Mouse (Mus musculus) frontal cortex, postnatal 36 days (tissue): ENCODE results near the gene Homer2.

ENCODE experiments used
- DNase-seq, 2 experiments: peaks; one replicate each; pipeline ENCODE4 v3.0.0; 2022; ENCODE audit warnings: low spot score in 2 of 2

The Homer2 gene

DNA sequence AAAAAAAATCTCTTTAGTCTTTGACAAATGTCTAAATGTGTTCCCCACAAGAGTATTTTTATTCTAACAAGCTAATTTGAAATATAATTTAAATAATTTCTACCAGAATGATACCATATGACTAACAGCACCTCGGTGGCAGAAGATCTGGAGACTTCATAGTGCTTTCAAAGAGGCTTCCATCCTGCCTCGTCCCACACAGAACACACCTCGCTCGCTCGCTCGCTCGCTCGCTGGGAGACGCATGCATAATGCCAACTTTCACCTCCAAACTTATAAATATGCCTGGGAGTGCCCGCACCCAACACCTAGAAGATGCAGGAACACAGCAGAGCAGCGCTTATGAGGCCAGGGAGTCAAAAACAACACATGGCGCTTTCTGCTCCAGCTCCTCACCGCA, 9.0 kb downstream of the Homer2 start:
- DNase-seq = no peak

DNA sequence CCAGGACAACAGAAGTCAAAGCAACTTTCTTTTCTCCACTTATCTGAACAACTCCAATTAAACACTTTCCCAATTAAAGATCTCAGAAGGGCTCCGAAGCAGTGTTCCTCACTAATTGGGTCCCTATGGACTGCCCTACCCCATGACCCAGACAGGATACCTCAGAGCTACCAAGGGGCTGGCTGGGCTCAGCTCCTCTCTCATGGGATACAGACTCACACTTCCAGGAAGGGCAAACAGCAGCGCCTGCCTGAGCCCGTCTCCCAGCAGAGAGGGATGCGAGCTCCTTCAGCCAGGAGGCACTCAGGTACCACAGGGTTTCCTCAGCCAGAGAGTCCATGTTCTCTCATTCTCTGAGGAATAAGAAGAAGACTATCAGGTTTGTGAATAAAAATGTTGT, 9.4 kb downstream of the Homer2 start:
- DNase-seq = no peak

DNA sequence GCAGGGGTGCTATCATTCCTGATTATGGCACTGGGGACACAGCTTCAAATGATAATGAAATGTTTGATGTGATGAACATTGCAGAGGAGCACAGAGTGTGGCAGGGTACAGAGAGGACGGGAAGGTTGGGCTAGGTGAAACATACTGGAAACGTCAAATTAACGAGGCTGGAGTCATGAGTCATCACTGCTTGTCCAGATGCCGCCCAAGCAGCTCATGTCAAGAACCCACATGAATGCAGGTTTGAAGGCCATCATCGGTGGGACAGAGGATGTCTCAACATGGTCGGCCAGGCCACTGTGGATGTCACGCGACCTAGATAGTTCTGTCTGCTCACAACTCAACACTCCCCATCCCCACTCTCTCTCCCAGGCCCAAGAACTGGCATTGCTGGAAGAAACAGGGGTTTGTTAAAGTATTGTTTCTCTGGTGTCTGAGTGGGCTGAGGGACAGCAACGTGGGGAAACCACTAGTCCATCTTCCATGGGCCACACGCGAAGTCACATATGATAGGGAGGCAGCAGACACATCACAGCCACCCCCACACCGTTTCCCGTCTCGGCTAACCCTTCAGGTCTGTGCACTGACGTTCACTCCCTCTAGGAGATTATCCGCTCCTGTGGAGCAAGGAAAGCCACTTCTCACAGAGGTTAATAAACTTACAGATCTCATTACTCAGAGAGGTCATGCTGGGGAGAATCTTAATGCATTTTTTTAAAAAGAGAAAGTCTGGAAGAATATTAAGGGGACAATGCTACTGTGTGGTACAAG, 11.4 kb downstream of the Homer2 start:
- DNase-seq = no peak

DNA sequence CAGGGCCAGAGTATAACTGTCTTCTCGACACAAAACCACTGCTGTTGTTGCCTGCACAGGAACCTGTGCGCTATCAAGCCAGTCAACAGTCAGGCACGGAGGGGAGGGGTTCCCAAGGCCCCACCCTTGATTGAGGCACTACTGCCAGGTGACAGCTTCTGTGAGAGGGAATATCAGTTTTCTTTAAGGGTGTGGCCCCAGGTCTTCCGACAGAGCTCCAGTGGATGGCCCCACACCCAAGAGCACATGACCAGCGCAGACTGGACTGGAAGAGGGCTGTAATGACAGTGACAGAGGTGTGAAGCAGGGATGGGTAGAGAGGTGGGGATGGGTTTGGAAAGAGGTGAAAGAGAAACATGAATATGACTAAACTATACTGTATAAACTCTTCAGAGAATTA, 16.3 kb downstream of the Homer2 start:
- DNase-seq = no peak

DNA sequence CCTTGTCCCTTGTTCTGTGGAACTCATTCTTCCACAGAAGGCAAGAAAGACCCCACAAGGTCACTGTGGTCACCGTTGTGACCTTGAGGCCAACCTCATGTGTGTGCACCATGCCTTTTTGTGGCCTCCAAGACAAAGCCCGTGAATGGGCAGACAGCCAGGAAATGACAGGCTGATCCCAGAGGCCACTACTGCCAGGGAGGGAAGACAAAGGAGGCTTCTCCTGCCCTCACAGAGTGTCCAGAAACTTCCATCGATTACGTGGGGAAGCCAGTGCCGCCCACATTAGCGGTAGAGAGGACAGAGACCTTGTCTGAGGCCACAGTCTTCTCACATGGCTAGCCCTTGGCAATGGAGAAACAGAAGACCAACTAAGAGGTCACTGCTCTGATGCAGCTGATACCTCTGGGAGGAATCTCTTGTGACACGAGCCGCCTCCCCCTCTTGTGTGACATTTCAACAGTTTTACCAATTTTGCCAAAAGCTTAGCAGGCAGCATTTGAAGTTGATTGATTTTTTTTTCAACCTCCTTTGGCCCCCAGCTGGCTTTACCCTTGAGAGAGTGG, 18.1 kb downstream of the Homer2 start:
- no peak for DNase-seq

DNA sequence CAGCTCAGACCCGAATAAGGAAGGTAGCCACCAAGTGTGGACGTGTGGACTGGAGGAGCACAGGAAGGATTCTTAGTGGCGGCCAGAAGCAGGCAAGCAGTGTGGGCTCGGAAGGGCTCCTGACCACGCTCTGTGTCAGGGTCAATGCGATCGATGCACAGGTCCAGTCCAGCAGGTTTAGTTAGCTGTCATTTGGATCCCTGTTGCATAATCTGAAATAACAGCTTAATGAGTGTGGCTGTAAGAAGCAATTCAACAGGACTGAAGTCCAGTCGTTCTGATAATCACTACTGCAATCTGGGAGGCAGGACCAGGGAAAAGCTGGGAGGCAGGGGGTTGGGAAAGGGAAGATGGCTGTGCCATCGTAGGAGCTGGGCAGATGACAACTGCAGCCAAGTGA, 18.9 kb downstream of the Homer2 start:
- DNase-seq = no peak

DNA sequence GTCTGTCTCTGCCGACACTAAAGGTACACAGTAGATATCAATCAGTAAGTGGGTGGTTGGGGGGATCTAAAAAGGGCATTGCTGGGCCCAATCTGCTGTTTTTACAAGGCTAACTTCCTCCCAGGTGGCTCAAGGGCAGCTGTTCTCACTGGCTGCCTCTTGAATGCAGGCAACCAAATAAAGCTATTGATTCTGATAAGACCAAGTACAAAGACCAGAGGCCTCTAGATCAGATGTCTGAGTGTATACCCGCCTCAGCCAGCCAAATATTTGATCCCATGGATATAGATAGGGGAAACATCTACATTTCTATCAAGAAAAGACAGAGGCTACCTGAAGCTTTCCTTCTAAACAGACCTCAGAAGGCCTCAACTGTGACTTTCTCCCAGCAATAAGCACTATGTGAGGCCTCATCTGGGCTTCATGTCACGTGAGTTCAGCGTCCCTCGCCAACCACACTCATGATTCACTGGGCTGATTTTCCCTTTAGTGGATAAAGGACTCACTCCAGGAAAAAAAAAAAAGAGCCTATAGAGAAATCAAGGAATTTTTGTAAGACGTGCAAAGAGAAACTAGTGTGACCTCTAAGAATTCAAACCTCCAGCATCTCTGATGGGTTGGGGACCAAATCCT, 19.5 kb downstream of the Homer2 start:
- no peak for DNase-seq

DNA sequence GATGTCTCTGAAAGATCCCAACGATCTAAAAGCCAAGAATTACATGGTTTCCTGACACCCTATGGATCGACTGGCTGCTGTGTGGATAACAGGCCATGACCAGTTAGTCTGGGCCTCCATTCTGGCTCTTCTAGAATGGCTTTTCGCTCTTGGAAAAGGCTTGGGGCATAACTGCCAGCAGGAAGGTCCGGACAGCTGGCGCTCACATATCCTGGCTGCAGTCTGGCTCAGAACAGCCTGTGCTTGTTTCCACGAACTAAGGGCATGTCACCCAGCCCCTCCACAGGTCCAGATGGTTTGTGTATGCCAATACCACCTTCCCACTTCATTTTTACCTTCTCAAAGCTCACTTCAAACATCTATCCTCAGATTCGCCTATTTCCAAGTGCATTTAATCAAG, 22.0 kb downstream of the Homer2 start:
- DNase-seq = no peak

DNA sequence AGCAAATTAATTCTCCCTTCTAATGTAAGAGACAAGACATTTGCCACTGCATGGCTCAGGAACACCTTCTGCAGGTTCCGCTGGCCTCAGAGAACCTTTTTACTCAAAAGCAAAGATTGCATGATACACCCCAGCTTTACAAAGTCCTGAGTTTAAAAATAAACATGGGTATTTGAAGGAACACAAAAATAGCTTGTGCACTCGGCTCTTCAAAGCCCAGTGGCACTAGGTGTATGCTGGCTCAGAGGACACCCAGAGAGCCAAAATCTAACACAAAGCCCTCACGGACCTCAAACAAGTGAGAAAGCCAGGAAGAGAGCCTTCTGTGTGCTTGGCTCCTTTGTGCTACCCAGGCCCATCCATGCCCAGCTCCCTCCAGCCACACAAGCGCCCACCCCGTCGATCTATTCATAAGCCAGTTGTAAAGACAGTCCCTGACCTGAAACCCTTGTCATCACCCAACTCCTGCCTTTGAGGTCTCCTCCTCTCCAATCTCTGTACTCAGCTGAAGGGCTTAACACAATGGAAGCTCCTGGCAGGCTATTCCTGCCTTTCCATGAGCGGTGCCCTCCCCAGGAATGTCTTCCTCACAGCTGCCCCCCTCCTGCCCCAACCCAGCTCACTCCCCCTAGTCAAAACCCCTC, 23.4 kb downstream of the Homer2 start:
- no peak for DNase-seq

DNA sequence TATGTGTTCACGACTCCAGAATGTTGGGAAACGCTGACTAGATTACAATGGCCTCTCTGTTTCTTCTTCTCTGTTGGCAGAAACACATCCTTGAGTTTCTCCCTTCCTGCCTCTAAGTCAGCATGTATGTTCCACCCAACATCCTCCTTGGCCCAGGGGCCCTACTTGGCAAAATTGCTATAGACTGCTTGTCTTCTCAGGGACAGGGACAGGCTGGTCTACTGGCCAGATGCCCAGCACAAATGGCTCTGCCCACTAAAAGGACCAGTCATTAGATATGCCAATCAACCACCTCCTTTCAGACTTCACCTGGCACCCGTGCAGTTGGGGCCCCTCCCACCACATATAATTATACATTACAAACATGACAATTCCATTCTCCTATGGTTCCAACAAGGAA, 25.9 kb downstream of the Homer2 start:
- DNase-seq = no peak

DNA sequence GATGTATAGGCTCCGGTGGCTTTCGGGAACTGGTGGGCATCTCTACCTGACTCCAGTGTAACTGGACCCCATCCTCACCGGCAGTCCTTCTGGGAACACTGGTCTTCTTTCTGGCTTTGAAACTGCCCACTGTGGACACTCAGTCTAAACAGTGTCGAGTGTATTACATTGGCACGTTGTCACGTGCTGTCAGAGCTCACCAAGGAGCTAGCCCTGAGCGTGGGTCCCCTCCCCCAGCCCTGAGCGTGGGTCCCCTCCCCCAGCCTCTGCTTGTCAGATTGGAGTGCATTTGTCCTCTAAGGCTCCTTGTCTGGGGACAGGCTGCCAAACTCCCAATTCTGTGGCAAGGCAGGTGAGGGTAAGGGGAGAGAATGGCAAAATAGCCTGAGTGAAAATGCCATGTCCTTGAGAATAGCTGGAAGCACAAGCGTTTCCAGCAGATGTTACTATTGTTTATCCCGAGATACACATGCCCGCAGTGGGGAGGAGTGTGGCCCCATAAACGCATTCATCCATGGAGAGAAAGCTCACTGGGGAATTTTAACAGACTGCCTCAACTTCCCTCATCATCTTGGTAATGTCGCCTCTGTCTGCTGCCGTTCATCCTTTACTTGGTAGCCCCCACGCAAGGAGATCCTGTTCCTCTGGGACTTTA, 33.8 kb downstream of the Homer2 start:
- no peak for DNase-seq

DNA sequence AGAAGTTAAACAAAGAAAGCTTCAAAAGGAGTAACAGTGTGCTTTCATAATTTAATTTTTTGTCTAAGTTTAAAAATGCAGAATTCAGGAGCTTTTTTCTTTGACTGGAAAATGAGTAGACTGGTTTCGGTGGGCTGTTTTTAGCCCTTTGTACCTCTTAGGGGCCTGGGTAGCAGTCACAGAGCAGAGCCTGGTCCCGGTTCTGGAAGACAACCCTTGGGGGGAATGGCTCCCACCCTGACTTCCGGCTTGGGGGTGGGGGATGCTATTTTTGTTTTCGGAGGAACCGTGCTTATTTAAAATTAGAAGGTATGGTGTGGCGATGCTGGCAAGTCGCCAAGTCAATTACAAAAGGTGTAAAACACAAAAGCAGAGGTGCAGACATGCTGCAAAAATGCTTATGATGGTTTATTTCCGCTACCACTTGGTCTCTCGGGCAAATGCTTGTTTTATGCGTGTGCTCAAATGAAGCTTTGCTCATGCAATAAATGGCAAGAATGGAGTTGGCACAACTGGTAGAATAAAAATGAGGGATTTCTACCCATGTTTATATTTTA, 34.5 kb downstream of the Homer2 start:
- DNase-seq = no peak

DNA sequence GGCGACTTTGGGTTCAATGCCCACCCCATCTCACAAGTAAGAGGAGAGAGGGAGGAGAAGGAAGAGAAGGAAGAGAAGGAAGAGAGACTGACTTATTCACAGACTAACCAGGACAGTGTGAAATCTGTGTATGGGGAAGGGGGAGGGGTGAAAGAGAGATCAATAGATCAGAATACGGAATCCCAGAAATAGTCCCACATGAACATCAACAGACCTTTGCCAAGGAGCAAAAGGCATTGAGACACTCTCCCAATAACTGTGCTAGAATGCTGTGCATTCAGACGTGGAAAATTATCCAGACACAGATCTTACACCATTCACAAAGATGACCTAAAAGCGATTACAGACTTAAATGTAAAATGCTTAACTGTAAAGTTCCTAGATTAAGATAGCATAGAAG, 40.2 kb downstream of the Homer2 start:
- no peak for DNase-seq

DNA sequence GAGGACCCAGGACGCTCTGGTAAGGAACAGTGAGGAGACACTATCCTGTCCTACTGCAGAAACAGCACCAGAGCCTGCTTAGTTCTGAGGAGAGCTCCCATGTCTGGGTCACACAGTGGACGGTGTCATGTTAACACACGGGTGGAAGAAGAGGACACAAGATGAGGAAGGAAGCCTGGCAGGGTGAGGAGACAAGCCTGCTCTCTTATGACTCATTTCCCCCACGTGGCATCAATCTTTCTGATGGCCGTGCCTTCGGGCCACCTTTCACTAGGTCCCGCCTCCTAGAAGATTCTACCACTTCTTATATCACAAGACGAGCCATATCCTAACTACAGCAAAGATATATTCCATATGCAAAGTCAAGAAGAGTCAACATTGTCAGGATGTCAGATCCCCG, 40.7 kb downstream of the Homer2 start:
- no peak for DNase-seq

DNA sequence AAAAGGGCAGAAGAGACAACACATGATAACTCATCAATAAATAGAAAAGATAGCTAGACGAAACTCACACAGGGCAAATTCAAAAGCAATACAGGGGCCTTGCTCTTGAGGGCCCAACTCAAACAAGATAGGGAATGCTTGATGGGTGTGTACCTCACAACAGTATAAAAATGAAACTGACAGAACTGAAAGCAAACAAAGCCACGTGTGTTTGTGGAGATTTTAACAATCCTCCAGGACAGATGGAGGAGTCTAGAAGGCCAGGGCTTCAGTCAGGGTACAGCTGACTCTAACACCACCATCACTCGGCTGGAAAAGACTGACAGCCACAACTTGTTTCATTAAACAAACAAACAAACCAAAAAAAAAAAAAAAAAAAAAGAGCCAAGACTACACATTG, 44.3 kb downstream of the Homer2 start:
- DNase-seq = no peak

DNA sequence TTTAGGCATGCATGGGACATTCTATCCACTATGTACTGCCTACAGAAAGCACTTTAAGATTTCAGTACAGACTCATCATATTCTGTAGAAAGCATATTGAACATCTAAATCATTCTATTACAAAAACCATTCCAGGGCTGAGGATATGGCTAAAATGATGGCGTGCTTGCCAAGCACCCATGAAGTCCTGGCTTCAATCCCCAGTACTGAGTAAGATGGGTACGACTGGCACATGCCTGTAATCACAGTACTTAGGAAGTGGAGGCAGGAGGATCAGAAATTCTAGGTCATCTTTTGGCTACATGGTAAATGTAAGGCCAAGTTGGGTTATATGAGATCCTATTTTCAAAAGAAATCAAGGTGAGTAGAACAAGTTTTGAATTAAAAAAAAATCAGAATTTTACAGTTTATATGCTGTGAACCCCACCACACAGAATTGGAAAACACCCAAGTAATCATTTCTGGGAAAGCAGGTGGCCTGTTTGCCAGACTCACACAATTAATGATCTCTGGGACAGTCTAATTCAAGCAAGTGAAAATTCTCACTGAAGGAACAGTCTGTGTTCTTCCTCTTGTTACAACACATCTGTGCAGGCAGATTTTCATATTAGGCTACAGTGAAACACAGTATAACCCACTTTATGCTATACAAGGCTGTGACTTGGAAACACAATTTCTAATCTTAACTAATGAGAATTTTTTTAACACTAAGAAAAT, 49.5 kb downstream of the Homer2 start:
- DNase-seq = no peak

DNA sequence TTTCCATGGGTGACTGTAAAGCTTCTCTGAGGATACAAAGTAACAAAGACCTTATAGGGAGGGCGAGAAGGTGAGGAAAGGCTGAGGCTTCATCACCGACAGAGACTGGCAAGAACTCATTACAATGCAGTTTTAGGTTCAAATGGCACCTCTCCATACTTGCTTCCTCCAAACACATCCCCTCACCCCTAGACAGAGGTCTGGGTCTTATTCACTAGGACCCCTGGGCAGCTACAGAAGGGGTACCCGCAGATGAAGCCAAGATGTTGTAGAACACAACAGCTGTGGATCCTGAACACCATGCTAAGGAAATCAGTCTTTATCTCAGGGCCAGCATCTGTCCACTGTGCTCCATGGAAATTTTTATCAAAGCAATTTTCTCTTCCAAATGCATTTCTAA, 50.3 kb downstream of the Homer2 start:
- DNase-seq = no peak

DNA sequence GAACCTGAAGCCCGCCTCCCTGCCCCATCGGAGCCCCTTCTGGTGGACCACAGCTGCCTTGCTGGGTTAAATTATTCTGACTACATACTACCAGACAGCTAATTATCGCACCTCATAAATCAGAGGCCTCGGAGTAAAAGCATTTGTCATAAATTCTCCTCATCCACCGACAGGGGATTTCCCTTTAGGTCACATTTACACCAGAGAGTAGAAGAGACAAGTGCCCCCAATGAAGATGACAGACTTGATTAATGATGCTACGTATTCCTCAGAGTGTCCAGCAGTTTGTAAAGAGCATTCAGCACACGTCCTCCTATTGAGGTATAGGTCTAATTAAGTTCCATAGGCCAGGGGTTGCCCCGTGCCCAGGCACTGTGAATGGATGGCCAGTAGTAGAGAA, 50.7 kb downstream of the Homer2 start:
- no peak for DNase-seq

DNA sequence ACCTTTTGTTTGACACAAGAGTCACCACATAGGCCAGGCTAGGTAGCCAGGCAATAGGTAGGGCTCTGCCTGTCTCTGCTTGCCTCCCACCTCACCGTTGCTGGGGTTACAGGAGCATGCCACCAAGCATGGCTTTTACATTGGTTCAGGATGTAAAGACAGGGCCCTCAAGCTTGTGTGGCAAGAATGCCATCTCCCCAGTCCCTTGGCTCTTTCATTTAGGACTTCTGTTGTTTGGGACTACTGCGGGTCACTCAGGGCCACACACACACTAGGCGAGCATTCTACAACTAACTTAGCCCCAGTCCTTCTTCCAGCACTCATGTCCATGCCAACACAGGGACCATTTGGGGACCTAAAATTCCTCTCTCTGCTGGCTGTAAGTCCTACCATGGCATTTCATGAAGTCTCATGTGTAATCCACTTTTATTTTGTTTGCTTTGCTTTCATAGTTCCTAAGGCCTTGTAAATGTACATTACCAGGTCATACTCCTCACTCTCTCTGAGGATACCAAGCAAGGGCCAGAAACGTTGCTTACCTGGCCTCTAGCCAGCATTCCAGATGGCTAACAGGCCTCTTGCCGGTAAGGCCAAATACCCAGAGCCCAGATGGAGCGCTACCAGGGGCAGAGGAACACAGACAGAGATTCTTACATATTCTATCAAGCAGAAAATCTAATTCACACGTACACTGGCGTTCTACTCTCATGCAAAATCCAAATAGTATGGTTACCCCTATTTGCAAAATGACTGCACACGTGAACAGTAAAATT, 52.2 kb downstream of the Homer2 start:
- no peak for DNase-seq

DNA sequence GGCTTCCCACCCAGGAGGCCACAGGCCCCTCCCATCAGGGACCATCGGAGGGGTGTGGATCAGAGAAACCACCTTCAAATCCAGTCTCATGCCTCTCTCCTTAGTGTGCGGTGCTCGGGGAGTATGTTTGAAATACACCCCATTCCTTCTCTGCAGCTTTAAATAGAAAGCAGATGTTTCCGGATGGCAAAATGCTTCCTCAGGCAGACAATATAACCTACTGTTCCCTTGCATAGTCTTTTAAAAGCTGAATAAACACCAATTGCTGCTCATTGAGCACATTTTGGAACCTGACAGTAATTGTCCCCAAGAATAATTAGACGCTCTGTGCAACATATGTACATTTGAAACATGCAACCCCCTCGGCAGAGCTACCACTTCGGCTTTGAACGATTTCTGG, 53.3 kb downstream of the Homer2 start:
- peak; percentile 26 to 37 for DNase-seq

DNA sequence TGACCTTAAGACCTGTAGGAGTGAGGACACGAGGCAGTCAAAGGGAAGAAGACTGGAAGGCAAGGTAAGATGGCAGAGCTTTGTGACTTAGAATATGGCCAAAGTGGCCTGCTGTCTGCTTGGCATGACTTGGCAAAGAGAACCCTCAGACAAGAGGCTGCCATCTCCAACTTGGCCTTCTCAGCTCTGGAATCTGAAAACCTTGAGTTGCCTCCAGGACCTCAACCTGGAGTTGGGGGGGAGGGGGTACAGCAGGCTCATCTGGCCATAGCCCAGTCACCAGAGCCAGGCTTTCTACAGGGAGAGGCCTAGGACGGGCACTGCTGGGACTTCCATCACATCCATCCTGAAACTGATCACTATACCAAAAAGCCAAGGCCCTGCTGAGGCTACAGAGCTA, 55.0 kb downstream of the Homer2 start:
- no peak for DNase-seq
